Mouse (Mus musculus) heart, postnatal 36 days (tissue): ENCODE results near the gene Gm20388. TPM values are rescaled to one million over a fixed set of nuclear protein-coding genes. Genes with fewer than 3 reads are reported as not detected.

ENCODE experiments used
- DNase-seq, 2 experiments: peaks; one replicate each; pipeline ENCODE4 v3.0.0; 2021 to 2022
- intact Hi-C: fragments of 180-260 bp; cut with DNase I; formaldehyde crosslinking; loops from one replicate; pipeline ENCODE4 v1.15.1; 2025
- total RNA-seq, 2 experiments: library from RNA; stranded (reverse); gene quantifications; 2 replicates each; pipeline ENCODE4 v1.2.3; 2021

The Gm20388 gene
- total RNA-seq, 2 experiments from 2014 or later: 3.5 to 4.9 TPM

- intact Hi-C loops: no loop called here
- DNase-seq: no peak
Measured at GRCm38 (mm10) chr8:122025546-122025945, 2114.9 kb downstream of the Gm20388 start.

GRCm38 (mm10) chr8:122028116-122028515 is 2117.5 kb downstream of the Gm20388 start:
- intact Hi-C loops: no loop called here
- DNase-seq: no peak

GRCm38 (mm10) chr8:122030965-122031364 is 2120.3 kb downstream of the Gm20388 start:
- DNase-seq: no peak
- intact Hi-C loops: no loop called here

DNA sequence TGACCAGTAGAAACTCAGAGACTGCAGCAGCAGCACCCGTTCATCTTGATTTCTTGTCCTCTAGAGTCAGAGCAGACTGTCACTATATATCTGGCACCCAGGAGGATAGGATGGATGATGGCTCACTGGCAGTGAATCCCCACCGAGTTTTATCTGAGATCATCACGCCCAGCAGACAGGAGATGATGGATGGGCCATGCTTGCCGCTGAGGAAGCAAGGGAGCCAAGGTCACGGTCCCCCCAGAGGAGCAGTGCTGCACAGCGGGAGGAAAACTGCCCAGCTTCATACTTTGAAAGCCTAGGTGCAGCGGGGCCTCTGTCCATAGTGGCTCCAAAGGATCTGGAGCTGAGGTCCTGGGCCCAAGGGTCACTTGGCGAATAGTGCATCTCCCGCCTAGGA is 2122.1 kb downstream of the Gm20388 start:
- no peak for DNase-seq
- intact Hi-C loops: no loop called here

DNA sequence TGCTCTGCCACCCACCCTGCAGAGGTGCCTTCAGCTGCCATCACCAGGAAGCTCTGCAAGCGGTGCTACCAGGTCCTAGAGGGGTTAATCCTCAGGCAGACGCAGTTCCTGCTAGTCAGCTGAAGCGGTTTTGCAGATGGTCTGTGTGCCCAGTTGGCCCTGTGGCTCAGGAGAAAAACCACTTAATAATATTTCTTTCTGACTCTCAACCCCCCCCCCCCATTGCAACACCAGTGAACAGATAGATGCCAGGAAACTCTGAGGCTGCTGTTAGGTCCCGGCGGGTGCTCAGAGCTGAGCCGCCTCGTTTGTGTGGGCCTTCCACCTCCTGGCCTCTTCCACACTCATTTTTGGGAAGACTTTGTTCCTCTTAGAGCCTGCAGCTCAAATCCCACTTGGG is 2124.9 kb downstream of the Gm20388 start:
- DNase-seq: no peak
- intact Hi-C loops: no loop called here

DNA sequence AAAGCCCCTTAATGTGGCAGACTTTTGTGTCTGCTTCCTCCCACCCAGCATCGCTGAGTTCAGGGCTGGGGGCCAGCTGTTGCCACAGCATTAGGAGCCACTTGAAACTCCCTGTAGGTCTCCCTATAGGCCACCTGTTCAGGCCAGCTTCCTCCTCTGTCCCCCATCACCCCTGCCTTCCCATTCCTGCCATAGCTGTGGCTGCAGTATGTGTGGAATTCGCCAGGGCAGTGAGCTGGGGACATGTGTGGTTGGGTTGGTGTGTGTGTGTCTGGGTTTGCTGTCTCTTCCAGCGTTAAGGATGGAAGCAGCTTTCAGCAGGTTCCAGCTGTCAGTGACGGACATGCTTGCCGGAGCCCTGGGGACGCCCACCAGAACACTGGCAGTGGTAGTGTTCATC is 2125.7 kb downstream of the Gm20388 start:
- intact Hi-C loops: no loop called here
- no peak for DNase-seq

- no peak for DNase-seq
- intact Hi-C loops: no loop called here
Measured at GRCm38 (mm10) chr8:122037279-122037678, 2126.6 kb downstream of the Gm20388 start.

DNA sequence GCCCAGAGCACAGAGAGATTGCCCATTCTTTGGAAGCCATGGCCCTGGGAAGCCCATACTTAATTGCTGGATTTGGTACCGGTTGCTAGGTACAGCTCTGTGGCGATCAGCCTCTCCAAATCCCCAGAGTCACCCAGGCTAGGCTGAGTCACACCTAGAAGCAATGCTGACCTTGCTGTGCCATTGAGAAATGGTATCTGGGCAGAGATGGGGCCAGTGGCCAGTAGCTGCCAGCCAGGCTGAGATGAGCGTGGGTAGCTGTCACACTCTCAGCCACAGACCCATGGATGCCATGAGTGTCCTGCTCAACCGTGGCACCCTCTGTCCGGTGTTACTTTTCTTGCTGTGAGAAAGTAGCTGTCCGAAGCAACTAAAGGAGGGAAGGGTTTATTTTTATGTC is 2127.4 kb downstream of the Gm20388 start:
- no peak for DNase-seq
- intact Hi-C loops: no loop called here

DNA sequence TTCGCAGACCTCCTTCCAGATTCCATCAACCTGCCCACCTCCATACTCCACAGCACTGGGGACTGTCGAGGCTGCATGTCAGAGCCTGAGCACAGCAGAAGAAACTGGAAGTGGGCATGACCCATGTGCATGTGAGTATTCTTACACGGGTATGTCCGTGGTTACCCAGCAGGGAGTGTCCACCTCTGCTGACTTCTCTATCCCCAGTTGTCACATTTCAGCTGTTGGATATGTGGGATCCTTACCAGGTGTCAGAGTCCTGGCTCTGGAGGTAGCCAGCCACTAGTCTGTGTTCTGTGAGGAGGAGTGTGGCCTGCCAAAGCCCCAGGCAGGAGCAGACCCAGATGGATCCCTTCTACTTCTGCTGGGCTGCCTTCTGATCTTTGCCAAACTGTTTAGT is 2128.8 kb downstream of the Gm20388 start:
- intact Hi-C loops: no loop called here
- DNase-seq: no peak

GRCm38 (mm10) chr8:122047206-122047870 is 2136.7 kb downstream of the Gm20388 start:
- intact Hi-C loops: no loop called here
- peak in 1 of 2 experiments; percentile 48 for DNase-seq

- intact Hi-C loops: no loop called here
Measured at GRCm38 (mm10) chr8:122049266-122049665, 2138.6 kb downstream of the Gm20388 start.

DNA sequence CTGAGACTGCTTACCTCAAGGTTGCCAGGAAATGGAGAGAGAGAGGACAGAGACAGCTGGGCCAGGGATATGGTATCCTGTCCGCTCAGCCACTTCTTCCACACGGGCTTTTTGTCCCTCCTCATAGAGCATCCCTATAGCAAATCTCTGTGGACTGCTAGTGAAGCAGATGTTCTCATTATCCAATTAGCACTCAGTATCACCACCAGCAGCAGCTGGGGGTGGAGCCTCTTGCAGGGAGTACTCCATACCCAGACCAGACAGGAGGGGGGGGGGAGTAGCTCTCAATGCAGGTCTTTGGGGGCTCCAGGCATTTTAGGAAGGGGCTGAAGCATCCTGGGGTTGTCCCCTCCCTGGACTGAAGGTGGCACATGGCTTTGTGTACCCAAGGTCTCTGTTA is 2139.3 kb downstream of the Gm20388 start:
- intact Hi-C loops: no loop called here
- no peak for DNase-seq

More at GRCm38 (mm10) chr8:122049266-122049665, 2138.6 kb downstream of the Gm20388 start:
- DNase-seq: no peak

DNA sequence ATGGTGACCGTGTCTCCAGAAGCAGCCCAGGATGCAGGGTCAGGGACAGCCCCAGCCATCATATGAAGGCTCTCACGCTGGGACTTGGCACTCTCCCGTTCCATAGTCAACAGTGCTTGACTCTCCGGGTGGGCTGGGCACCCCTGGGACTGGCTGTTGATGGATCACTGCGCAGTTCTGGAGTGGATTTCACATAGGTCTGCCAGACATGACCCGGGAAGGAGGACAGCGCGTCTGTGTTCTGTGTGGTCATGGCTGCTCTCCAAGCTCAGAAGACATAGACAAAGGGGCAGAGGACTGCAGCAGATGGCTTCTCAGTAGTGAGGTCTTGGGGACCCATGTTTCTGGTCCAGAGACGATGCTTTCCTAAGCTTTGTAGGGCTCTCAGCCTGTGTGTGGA is 2140.0 kb downstream of the Gm20388 start:
- intact Hi-C loops: no loop called here
- DNase-seq: no peak

DNA sequence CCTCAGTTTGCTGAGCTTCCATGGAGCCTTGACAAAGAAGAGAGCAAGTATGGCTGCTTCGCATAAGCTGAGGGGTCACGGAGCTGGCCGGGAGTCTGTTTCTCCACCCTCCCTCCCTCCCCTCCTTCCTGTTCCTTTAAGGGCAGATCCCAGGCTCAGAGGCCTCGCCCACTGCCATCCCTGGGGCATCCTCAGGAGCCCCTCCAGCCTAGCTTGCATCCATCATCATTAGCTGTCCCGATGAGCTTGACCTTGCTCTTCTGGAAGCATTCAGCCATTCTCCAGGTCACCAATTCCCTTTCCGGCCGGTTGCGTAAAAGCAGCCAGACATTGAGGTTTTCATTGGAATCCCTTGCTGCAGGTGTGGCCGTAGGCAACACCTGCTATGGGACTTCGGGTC is 2144.7 kb downstream of the Gm20388 start:
- DNase-seq: no peak
- intact Hi-C loops: no loop called here

DNA sequence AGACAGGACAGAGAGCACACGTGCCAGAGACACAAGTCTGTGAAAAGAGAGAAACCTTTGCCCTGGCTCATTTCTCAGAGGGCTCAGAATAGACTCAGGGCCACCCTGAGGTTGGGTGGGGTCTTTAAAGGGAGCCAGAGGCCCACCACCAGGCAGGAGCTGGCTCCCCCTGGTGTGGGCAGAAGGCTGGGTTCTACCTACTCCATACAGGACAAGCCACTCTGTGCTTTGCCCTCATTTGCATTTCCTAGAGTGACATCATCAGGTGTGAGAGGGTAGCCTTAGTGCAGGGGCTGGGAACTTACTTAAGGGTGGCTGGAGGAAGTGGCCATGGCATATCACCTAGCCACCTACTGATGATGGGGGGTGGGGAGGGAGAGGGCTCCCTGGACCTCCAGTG is 2145.5 kb downstream of the Gm20388 start:
- intact Hi-C loops: no loop called here

GRCm38 (mm10) chr8:122056882-122057281 is 2146.2 kb downstream of the Gm20388 start:
- intact Hi-C loops: no loop called here

More for the DNA sequence above, 2145.5 kb downstream of the Gm20388 start:
- DNase-seq: no peak

DNA sequence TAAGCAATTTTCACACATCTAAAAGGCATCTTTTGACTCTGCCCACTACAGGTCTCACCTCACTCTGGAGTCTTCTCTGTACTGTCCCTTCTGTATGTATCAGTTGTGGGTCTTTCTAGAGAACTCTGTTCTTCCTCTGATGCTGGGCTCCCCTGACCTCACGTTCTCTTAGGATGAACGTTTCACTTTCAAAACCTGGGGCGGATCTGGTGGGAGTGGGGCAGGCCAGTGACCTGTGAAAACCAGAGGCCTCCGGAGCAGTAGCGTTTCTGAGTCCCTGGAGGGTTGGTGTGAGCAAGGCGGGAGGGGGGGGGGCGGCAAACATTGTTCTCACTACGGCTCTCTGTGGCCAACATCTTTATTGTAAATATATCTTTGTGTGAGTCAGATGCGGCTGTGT is 2147.9 kb downstream of the Gm20388 start:
- intact Hi-C loops: no loop called here
- no peak for DNase-seq

More at GRCm38 (mm10) chr8:122056882-122057281, 2146.2 kb downstream of the Gm20388 start:
- no peak for DNase-seq

DNA sequence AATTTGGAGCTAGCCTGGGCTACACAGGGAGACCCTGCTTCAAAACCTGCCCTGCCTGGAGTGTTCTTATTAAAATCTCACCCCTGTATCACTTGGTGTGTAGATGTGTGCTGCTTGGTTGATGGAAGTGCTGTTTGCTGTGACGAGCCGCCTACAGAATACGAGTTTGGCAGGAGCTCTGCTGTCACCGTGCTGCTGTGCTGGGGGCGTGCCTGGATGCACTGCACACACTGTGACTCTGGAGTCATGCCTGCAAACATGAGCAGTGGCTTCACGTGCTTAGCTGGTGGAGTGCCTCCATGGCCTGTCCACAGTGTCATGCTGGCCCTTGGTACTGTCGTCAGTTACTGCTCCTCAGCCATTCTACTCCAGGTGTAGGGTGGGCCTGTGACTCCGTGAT is 2148.3 kb downstream of the Gm20388 start:
- no peak for DNase-seq

GRCm38 (mm10) chr8:122062508-122063223 is 2152.0 kb downstream of the Gm20388 start:
- DNase-seq: no peak
- intact Hi-C loops: no loop called here

More for the DNA sequence above, 2148.3 kb downstream of the Gm20388 start:
- intact Hi-C loops: no loop called here

- no peak for DNase-seq
- intact Hi-C loops: no loop called here
Measured at GRCm38 (mm10) chr8:122064353-122064752, 2153.7 kb downstream of the Gm20388 start.

DNA sequence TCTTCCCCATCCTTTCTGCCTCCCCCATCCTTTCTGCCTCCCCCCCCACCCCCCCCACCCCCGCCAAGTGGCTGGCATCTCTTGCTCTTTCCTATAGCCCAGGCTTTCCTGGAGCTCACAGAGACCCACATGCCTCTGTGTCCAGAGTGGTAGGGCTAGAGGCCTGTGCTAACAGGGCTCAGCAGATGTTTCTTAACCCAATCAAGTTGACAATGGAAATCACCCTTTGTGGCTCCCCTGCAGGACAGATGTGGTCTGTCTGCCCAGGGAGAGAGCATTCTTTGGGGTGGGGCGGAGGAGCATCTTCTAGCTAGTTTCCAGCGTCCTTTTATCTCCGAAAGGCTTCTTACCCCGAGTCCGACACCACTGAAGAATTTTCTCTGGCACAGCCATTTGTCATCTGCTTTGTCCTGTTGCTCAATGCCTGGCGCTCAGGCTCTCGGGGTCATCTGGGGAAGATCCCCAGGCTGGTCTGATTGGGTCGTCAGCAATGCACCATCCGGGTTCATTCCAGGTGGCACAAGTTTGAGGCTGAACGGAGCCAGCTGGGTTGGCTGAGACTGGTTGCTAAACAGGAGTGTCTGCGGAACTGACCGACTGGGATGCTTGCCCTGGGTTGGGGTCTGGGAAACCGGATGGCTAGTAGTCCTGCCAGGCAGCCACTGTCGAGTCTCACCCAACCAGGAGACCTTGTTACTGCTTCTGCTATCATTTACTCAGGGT is 2157.3 kb downstream of the Gm20388 start:
- intact Hi-C loops: no loop called here
- DNase-seq: no peak

GRCm38 (mm10) chr8:122068609-122069008 is 2158.0 kb downstream of the Gm20388 start:
- no peak for DNase-seq
- intact Hi-C loops: no loop called here
